Mouse (Mus musculus) stomach, embryonic 16.5 days (tissue): ENCODE results near the gene Armh4. TPM values are rescaled to one million over a fixed set of nuclear protein-coding genes. Genes with fewer than 3 reads are reported as not detected.

ENCODE experiments used
- ATAC-seq: fragments of 200-750 bp; cut with Nextera tagmentation; 2 replicates; pipeline ENCODE4 v1.8.0; 2017; ENCODE audit warnings: moderate number of reproducible peaks, moderate TSS enrichment; ENCODE audit not compliant: insufficient read depth, low FRiP score
- H3K27ac ChIP-seq: fragments of 300-500 bp; sonication (generic); 2 replicates; pipeline ENCODE4 v1.5.1; 2014; ENCODE audit warnings: low read length
- H3K27me3 ChIP-seq: fragments of 300-500 bp; sonication (generic); 2 replicates; pipeline ENCODE4 v1.6.1; 2014; ENCODE audit warnings: low read length, control low read depth, mixed read lengths; ENCODE audit not compliant: control insufficient read depth, insufficient read depth
- H3K36me3 ChIP-seq: fragments of 300-500 bp; sonication (generic); 2 replicates; pipeline ENCODE4 v1.6.1; 2014; ENCODE audit warnings: low read length; ENCODE audit not compliant: control insufficient read depth, insufficient read depth
- H3K4me1 ChIP-seq: fragments of 300-500 bp; sonication (generic); 2 replicates; pipeline ENCODE4 v1.6.1; 2014; ENCODE audit warnings: low read length, control low read depth, mixed read lengths; ENCODE audit not compliant: control insufficient read depth, insufficient read depth
- H3K4me2 ChIP-seq: fragments of 300-500 bp; sonication (generic); 2 replicates; pipeline ENCODE4 v1.6.1; 2014; ENCODE audit warnings: low read depth, low read length, mixed read lengths
- H3K4me3 ChIP-seq: fragments of 300-500 bp; sonication (generic); replicated peaks from 2 replicates; pipeline ENCODE4 v1.5.1; 2014; ENCODE audit warnings: mild to moderate bottlenecking, low read length
- H3K9ac ChIP-seq: fragments of 300-500 bp; sonication (generic); 2 replicates; pipeline ENCODE4 v1.6.1; 2014; ENCODE audit warnings: low read length
- H3K9me3 ChIP-seq: fragments of 300-500 bp; sonication (generic); replicated peaks from 2 replicates; pipeline ENCODE4 v1.6.1; 2016; ENCODE audit warnings: low read length, control low read depth; ENCODE audit not compliant: control insufficient read depth
- WGBS: fragments of 180-500 bp; shearing (Covaris S2); extraction: QIAGEN DNeasy Blood & Tissue Kit; methylation state at CpG from one replicate; pipeline ENCODE4 v1.1.7; 2014; 5-methylcytosine and 5-hydroxymethylcytosine counted together
- polyA plus RNA-seq: library from polyadenylated mRNA; unstranded; fragments of >200 nt; fragmentation: Nextera tagmentation; extraction: Ambion mirVana; gene quantifications from 2 replicates; pipeline ENCODE4 v1.2.1, GENCODE M21; 2015

Gene Armh4
- polyA plus RNA-seq, 1 experiment from 2014 or later: 14.9 TPM

GRCm38 (mm10) chr14:49743946-49744526 lies 39.1 kb downstream of the Armh4 start:
- Histone ChIP-seq H3K27me3 (no peaks in the 10 kb centered on the region), H3K9ac (no peak overlapping the region), H3K9me3 (no peaks in the 10 kb centered on the region), H3K36me3 (no peaks in the 10 kb centered on the region), H3K4me2 (no peak overlapping the region), H3K4me3 (no peak overlapping the region), H3K4me1 (no peaks in the 10 kb centered on the region), H3K27ac (no peak overlapping the region)
- ATAC-seq: no peak
- WGBS: 79% methylated on average over 6 of the region's 6 CpGs

DNA sequence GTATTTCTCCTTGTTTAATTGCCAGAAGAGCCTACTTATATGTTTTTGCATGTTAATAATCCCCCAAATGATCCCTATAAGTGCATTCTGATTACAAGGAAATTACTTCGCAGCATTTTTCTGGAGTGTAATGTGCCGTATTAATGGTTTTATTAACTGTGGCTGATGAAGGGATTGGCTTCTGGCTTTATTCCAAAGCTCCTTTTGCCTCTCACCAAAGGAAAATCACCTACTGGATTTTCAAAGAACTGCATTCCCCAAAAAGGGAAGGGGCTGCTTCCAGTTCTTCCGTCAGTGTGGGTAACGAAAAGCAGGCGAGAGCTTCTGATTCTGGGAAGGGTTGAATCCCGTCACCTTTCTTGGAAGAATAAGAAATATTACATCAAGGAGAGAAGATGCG lies 43.9 kb downstream of the Armh4 start:
- Histone ChIP-seq H3K36me3 (no peaks in the 10 kb centered on the region), H3K4me3 (no peak overlapping the region), H3K27ac (no peak overlapping the region), H3K9ac (no peak overlapping the region), H3K27me3 (no peaks in the 10 kb centered on the region), H3K4me2 (no peak overlapping the region), H3K4me1 (no peaks in the 10 kb centered on the region), H3K9me3 (no peaks in the 10 kb centered on the region)
- 54% methylated on average over 7 of the region's 7 CpGs for WGBS
- no peak for ATAC-seq

- no peak for ATAC-seq
- H3K27me3 ChIP-seq: no peaks in the 10 kb centered on the region
- no peak overlapping the region for H3K4me3 ChIP-seq
- H3K9me3 ChIP-seq: no peaks in the 10 kb centered on the region
- no peaks in the 10 kb centered on the region for H3K4me1 ChIP-seq
- no peak overlapping the region for H3K4me2 ChIP-seq
- WGBS: 74% methylated on average over 2 of the region's 2 CpGs
- no peak overlapping the region for H3K27ac ChIP-seq
- H3K9ac ChIP-seq: no peak overlapping the region
- H3K36me3 ChIP-seq: no peaks in the 10 kb centered on the region
Observed at GRCm38 (mm10) chr14:49738441-49739088, 44.6 kb downstream of the Armh4 start.

DNA sequence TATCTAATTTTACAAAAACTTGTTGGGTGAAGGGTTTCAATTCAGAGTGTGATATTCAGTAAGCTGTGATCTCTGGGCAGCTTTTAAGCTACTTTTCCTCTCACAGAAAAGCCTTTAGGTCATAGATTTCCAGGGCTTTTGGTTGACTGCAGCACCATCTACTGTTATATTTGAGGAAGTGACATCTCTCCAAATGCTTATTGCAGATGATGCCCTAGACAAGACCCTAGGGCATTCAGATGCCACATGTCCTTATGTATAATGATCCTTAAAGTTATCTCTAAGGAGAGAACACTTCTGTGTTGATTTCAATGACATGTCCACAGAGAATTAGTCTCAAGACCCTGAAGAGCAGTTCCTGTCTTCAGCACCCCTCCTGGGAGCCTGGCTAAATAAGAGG lies 49.2 kb downstream of the Armh4 start:
- no peaks in the 10 kb centered on the region for H3K36me3 ChIP-seq
- H3K4me2 ChIP-seq: no peak overlapping the region
- H3K9ac ChIP-seq: no peak overlapping the region
- no peaks in the 10 kb centered on the region for H3K27me3 ChIP-seq
- H3K4me1 ChIP-seq: no peaks in the 10 kb centered on the region
- no peak overlapping the region for H3K4me3 ChIP-seq
- no peaks in the 10 kb centered on the region for H3K9me3 ChIP-seq
- no peak for ATAC-seq
- H3K27ac ChIP-seq: no peak overlapping the region

- no peaks in the 10 kb centered on the region for H3K4me1 ChIP-seq
- H3K4me2 ChIP-seq: no peak overlapping the region
- H3K27me3 ChIP-seq: no peaks in the 10 kb centered on the region
- no peaks in the 10 kb centered on the region for H3K9me3 ChIP-seq
- 50% methylated on average over 4 of the region's 4 CpGs for WGBS
- H3K36me3 ChIP-seq: no peaks in the 10 kb centered on the region
- H3K4me3 ChIP-seq: no peak overlapping the region
- ATAC-seq: no peak
- no peak overlapping the region for H3K27ac ChIP-seq
- H3K9ac ChIP-seq: no peak overlapping the region
Observed at GRCm38 (mm10) chr14:49723361-49724054, 59.7 kb downstream of the Armh4 start.

GRCm38 (mm10) chr14:49722782-49723181 lies 60.4 kb downstream of the Armh4 start:
- no peak for ATAC-seq
- Histone ChIP-seq H3K27me3 (no peaks in the 10 kb centered on the region), H3K4me3 (no peak overlapping the region), H3K4me1 (no peaks in the 10 kb centered on the region), H3K36me3 (no peaks in the 10 kb centered on the region), H3K27ac (no peak overlapping the region), H3K9me3 (no peaks in the 10 kb centered on the region), H3K9ac (no peak overlapping the region), H3K4me2 (no peak overlapping the region)
- 45% methylated on average over 3 of the region's 3 CpGs for WGBS

DNA sequence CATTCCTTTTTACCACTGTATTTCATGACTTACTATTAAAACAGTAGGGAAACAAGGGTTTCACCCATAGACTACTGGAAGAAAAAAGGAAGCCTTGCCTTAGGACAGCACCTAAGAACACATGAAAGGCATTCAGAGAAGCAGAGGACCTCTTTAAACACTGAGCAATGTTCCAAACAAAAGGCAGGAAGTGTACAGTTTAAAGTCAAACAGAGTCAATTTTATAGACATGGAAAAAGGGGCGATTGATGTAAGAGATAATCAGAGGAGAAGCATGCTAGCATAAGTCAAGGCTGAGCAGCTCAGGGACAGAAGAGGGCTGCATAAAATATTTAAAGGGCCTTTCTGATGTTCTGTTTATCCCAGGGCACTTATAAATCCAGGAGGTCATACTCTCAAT lies 61.9 kb downstream of the Armh4 start:
- 25% methylated on average over 1 of the region's 1 CpGs for WGBS
- Histone ChIP-seq H3K4me1 (no peaks in the 10 kb centered on the region), H3K27me3 (no peaks in the 10 kb centered on the region), H3K9ac (no peak overlapping the region), H3K36me3 (no peaks in the 10 kb centered on the region), H3K4me2 (no peak overlapping the region), H3K27ac (no peak overlapping the region), H3K9me3 (no peaks in the 10 kb centered on the region), H3K4me3 (no peak overlapping the region)
- ATAC-seq: no peak

DNA sequence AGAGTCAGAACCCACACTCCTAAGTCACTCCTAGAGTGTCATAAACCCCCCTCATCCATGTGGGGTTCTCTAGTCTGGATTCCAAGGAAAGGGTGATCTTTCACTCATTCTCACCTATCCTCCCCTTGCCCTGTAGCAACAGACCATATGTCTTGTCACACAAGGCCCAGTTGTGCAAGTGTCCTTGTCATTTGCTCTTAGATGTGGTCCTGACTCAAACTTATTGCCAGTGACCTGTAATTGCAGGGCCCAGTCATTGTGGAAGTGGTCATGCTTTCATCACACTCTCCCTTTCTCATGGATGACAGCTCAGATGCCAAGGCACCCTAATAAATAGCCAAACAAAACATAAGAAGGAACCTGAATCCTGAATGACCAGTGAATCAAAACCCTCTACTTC lies 63.5 kb downstream of the Armh4 start:
- no peak overlapping the region for H3K4me3 ChIP-seq
- ATAC-seq: no peak

GRCm38 (mm10) chr14:49711016-49711415 lies 72.2 kb downstream of the Armh4 start:
- no peak for ATAC-seq
- H3K9me3 ChIP-seq: no peaks in the 10 kb centered on the region
- 40% methylated on average over 3 of the region's 3 CpGs for WGBS
- H3K4me2 ChIP-seq: no peak overlapping the region
- no peak overlapping the region for H3K27ac ChIP-seq
- H3K36me3 ChIP-seq: no peaks in the 10 kb centered on the region
- no peak overlapping the region for H3K9ac ChIP-seq
- H3K4me1 ChIP-seq: no peaks in the 10 kb centered on the region
- H3K4me3 ChIP-seq: no peak overlapping the region
- no peaks in the 10 kb centered on the region for H3K27me3 ChIP-seq

More for the DNA sequence above, 63.5 kb downstream of the Armh4 start:
- H3K9me3 ChIP-seq: no peaks in the 10 kb centered on the region
- no peaks in the 10 kb centered on the region for H3K27me3 ChIP-seq
- no peaks in the 10 kb centered on the region for H3K4me1 ChIP-seq
- H3K27ac ChIP-seq: no peak overlapping the region
- H3K4me2 ChIP-seq: no peak overlapping the region
- H3K36me3 ChIP-seq: no peaks in the 10 kb centered on the region
- H3K9ac ChIP-seq: no peak overlapping the region
